Mouse (Mus musculus): ENCODE data around the gene Aktip.

DNA sequence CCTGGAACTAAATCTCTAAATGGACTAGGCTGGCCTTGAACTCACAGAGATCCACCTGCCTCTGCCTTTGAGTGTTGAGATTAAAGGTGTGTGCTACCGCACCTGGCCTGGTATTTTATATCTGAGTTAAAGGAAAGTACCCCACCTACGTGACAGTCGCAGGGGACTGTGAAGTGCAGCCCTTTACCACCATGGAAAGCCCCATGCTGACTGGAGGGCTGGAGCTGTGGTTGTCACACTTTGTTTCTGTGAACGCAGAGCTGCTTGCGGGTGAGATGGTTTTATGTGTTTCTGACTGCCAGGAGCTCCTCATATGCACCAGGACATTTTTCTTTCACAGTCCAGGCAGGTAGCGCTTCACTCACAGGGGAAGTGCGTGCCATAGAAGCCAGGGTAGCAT is 111.3 kb downstream of the Aktip start:
- TF ChIP-seq POLR2A (IDR thresholded peaks at IDR 0.05; ENCODE audit: borderline replicate concordance, control insufficient read depth, low read depth, low read length) (no peak), CTCF (IDR thresholded peaks at IDR 0.05; ENCODE audit: control insufficient read depth, insufficient read depth, low read length) (no peak)
